Mouse (Mus musculus) heart, postnatal 0 days (tissue): Measurements from ENCODE around the gene Gm42906.

Experiments
- CTCF ChIP-seq: IDR thresholded peaks from 2 replicates; pipeline ENCODE4 v1.5.1; 2016; ENCODE audit warnings: antibody characterized with exemption, control low read depth, low read depth
- EP300 ChIP-seq: IDR thresholded peaks from 2 replicates; pipeline ENCODE4 v1.6.1; 2016; ENCODE audit warnings: antibody characterized with exemption, low read depth

DNA sequence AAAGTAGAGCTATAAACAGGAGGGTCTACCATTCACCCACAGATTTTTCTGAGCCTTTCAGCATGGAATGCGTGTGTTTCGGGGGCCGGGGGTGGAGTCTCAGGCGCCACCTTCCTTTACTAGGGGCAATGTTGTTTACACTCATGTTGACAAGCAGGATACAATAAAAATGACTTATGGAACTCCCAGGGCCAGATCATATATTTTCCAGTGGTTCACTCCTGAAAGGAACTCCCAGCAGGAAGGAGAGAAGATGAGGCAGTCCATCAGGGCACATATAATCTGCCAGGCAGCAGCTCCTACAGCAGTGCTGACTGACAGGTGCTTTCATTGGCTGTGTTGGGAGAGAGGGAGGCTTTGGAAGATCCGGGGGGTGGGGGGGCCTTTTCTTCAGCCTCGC, 260.3 kb downstream of the Gm42906 start:
- TF ChIP-seq CTCF (no peak), EP300 (no peak)
